Mouse (Mus musculus) heart, adult 2 months (tissue): ENCODE data around the gene Chrd.

ENCODE experiments used
- CTCF ChIP-seq: fragments of 200-600 bp; IDR thresholded peaks from 2 replicates; pipeline ENCODE4 v1.8.1; 2022; ENCODE audit warnings: antibody characterized with exemption, mild to moderate bottlenecking, moderate library complexity
- EP300 ChIP-seq: fragments of 200-500 bp; IDR thresholded peaks from 2 replicates; pipeline ENCODE4 v1.6.1; 2011; ENCODE audit warnings: low read depth, low read length, control low read depth; ENCODE audit not compliant: insufficient read depth
- POLR2A ChIP-seq: fragments of 200-500 bp; IDR thresholded peaks from 2 replicates; pipeline ENCODE4 v1.6.1; 2011; ENCODE audit warnings: mild to moderate bottlenecking, low read depth, low read length, control low read depth; ENCODE audit not compliant: insufficient read depth

DNA sequence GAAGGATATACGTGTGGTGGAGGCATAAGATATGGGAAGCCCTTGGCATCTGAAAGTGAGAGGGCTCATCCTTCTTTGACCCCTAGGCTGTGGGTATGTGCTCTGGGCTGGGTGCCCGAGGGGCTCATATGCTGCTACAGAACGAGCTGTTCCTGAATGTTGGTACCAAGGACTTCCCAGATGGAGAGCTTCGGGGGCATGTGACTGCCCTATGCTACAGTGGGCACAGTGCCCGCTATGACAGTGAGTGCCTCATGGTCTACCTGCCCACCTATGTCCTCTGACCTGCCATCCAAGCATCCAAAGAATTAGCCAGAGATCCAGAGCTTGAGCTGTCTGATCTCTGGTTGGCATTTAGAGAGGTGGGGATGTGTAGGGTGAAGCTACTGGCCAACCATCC lies 3.9 kb downstream of the Chrd start:
- TF ChIP-seq POLR2A (no peak), CTCF (no peak), EP300 (no peak)
